Mouse (Mus musculus): Measurements from ENCODE around the gene Rsph14. TPM values are rescaled to one million over a fixed set of nuclear protein-coding genes. Genes with fewer than 3 reads are reported as not detected.
A peak's percentile ranks its signal among the peaks of the same experiment; 100 is the strongest.

Rsph14 gene
- polyA plus RNA-seq, 1 experiment, result 0.17 TPM

GRCm38 (mm10) chr10:75006889-75007662 lies 25.3 kb downstream of the Rsph14 start:
- TF ChIP-seq POLR2A (IDR thresholded peaks at IDR 0.05; ENCODE audit: extremely low read depth, insufficient read depth, low read length) (no peak), CTCF (IDR thresholded peaks at IDR 0.05; ENCODE audit: extremely low read depth, insufficient read depth, low read length) (no peak)
- Histone ChIP-seq H3K27ac (ENCODE audit: insufficient read depth, low read length) (peak overlapping the region; percentile 72), H3K4me3 (ENCODE audit: insufficient read depth, low read length) (no peak overlapping the region), H3K4me1 (ENCODE audit: control insufficient read depth, insufficient read depth, low read length) (peaks cover 17% of the 10 kb centered on the region)

- TF ChIP-seq CTCF (IDR thresholded peaks at IDR 0.05; ENCODE audit: extremely low read depth, insufficient read depth, low read length), result no peak
- TF ChIP-seq POLR2A (IDR thresholded peaks at IDR 0.05; ENCODE audit: extremely low read depth, insufficient read depth, low read length), result no peak
These were observed 28.3 kb downstream of the Rsph14 start for GRCm38 (mm10) chr10:75004067-75004466.

GRCm38 (mm10) chr10:75001391-75001790 lies 31.0 kb downstream of the Rsph14 start:
- H3K4me3 ChIP-seq (ENCODE audit: insufficient read depth, low read length), result no peak overlapping the region
- no peak overlapping the region for H3K27ac ChIP-seq (ENCODE audit: insufficient read depth, low read length)
- TF ChIP-seq POLR2A (IDR thresholded peaks at IDR 0.05; ENCODE audit: extremely low read depth, insufficient read depth, low read length) (no peak), CTCF (IDR thresholded peaks at IDR 0.05; ENCODE audit: extremely low read depth, insufficient read depth, low read length) (no peak)
- peaks cover 8% of the 10 kb centered on the region for H3K4me1 ChIP-seq (ENCODE audit: control insufficient read depth, insufficient read depth, low read length)

More at GRCm38 (mm10) chr10:75004067-75004466, 28.3 kb downstream of the Rsph14 start:
- H3K27ac ChIP-seq (ENCODE audit: insufficient read depth, low read length), result no peak overlapping the region
- no peak overlapping the region for H3K4me3 ChIP-seq (ENCODE audit: insufficient read depth, low read length)
- peaks cover 16% of the 10 kb centered on the region for H3K4me1 ChIP-seq (ENCODE audit: control insufficient read depth, insufficient read depth, low read length)

- Histone ChIP-seq H3K4me3 (ENCODE audit: insufficient read depth, low read length) (0 out of 2 replicates have a peak overlapping the region, but pooled peaks have one; percentile 10), H3K27ac (ENCODE audit: insufficient read depth, low read length) (0 out of 2 replicates have a peak overlapping the region, but pooled peaks have one; percentile 32), H3K4me1 (ENCODE audit: control insufficient read depth, insufficient read depth, low read length) (peaks cover 5% of the 10 kb centered on the region)
- TF ChIP-seq POLR2A (IDR thresholded peaks at IDR 0.05; ENCODE audit: extremely low read depth, insufficient read depth, low read length) (no peak), CTCF (IDR thresholded peaks at IDR 0.05; ENCODE audit: extremely low read depth, insufficient read depth, low read length) (no peak)
These were observed 37.0 kb downstream of the Rsph14 start for GRCm38 (mm10) chr10:74995377-74995776.

- Histone ChIP-seq H3K4me1 (ENCODE audit: control insufficient read depth, insufficient read depth, low read length) (peaks cover 5% of the 10 kb centered on the region), H3K4me3 (ENCODE audit: insufficient read depth, low read length) (no peak overlapping the region), H3K27ac (ENCODE audit: insufficient read depth, low read length) (no peak overlapping the region)
- TF ChIP-seq CTCF (IDR thresholded peaks at IDR 0.05; ENCODE audit: extremely low read depth, insufficient read depth, low read length), result no peak
These were observed 37.5 kb downstream of the Rsph14 start for GRCm38 (mm10) chr10:74994863-74995262.

- Histone ChIP-seq H3K27ac (ENCODE audit: insufficient read depth, low read length) (no peak overlapping the region), H3K4me1 (ENCODE audit: control insufficient read depth, insufficient read depth, low read length) (peaks cover 9% of the 10 kb centered on the region), H3K4me3 (ENCODE audit: insufficient read depth, low read length) (no peak overlapping the region)
- TF ChIP-seq CTCF (IDR thresholded peaks at IDR 0.05; ENCODE audit: extremely low read depth, insufficient read depth, low read length), result no peak
These were observed 41.6 kb downstream of the Rsph14 start for GRCm38 (mm10) chr10:74990584-74991322.

GRCm38 (mm10) chr10:74989814-74990213 lies 42.6 kb downstream of the Rsph14 start:
- TF ChIP-seq CTCF (IDR thresholded peaks at IDR 0.05; ENCODE audit: extremely low read depth, insufficient read depth, low read length), result no peak
- no peak for TF ChIP-seq POLR2A (IDR thresholded peaks at IDR 0.05; ENCODE audit: extremely low read depth, insufficient read depth, low read length)
- Histone ChIP-seq H3K4me3 (ENCODE audit: insufficient read depth, low read length) (no peak overlapping the region), H3K27ac (ENCODE audit: insufficient read depth, low read length) (no peak overlapping the region), H3K4me1 (ENCODE audit: control insufficient read depth, insufficient read depth, low read length) (peaks cover 7% of the 10 kb centered on the region)

GRCm38 (mm10) chr10:74987698-74988470 lies 44.5 kb downstream of the Rsph14 start:
- TF ChIP-seq POLR2A (IDR thresholded peaks at IDR 0.05; ENCODE audit: extremely low read depth, insufficient read depth, low read length) (no peak), CTCF (IDR thresholded peaks at IDR 0.05; ENCODE audit: extremely low read depth, insufficient read depth, low read length) (no peak)
- H3K4me1 ChIP-seq (ENCODE audit: control insufficient read depth, insufficient read depth, low read length), result peaks cover 7% of the 10 kb centered on the region
- no peak overlapping the region for H3K4me3 ChIP-seq (ENCODE audit: insufficient read depth, low read length)
- no peak overlapping the region for H3K27ac ChIP-seq (ENCODE audit: insufficient read depth, low read length)

GRCm38 (mm10) chr10:74983176-74983575 lies 49.2 kb downstream of the Rsph14 start:
- peaks cover 10% of the 10 kb centered on the region for H3K4me1 ChIP-seq (ENCODE audit: control insufficient read depth, insufficient read depth, low read length)
- no peak overlapping the region for H3K4me3 ChIP-seq (ENCODE audit: insufficient read depth, low read length)
- TF ChIP-seq CTCF (IDR thresholded peaks at IDR 0.05; ENCODE audit: extremely low read depth, insufficient read depth, low read length) (no peak), POLR2A (IDR thresholded peaks at IDR 0.05; ENCODE audit: extremely low read depth, insufficient read depth, low read length) (no peak)
- no peak overlapping the region for H3K27ac ChIP-seq (ENCODE audit: insufficient read depth, low read length)

All from cortical plate, adult 2 months (tissue).